Mouse (Mus musculus): ENCODE results near the gene Scmh1. TPM values are rescaled to one million over a fixed set of nuclear protein-coding genes. Genes with fewer than 3 reads are reported as not detected.

The Scmh1 gene
- total and polyA plus RNA-seq, 3 experiments: 6.0 to 66.8 TPM; not detected in 1

DNA sequence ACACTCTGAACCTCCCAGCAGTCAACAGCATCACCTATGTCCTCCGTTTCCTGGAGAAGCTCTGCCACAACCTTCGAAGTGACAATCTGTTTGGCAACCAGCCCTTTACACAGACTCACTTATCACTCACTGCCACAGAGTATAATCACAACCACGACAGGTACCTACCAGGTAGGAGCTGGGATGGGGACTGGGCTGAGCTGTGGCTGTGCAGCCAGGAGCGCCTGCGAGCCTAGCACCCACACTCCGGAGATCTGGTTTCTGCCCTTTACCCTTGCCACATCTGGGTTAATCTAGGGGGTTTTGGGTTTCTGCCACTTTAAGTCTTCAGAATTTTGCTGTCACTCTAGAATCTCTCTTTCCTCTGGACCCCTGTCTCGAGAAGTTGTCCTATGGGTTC is 111.8 kb downstream of the Scmh1 start:
- H3K9ac ChIP-seq (ENCODE audit: control insufficient read depth, low read depth, low read length, poor library complexity, severe bottlenecking): no peak overlapping the region
- no peak overlapping the region for H3K27ac ChIP-seq (ENCODE audit: control insufficient read depth, low read depth, low read length)
- H3K79me2 ChIP-seq (ENCODE audit: control insufficient read depth, insufficient read depth, low read length, poor library complexity): no peaks in the 10 kb centered on the region
- H3K9me3 ChIP-seq (replicated peaks; ENCODE audit: insufficient read depth, low read length): no peaks in the 10 kb centered on the region
- DNase-seq (ENCODE audit: low read depth, low spot score): no peak
- H3K4me1 ChIP-seq (ENCODE audit: control insufficient read depth in 1 of 2, insufficient read depth in 2 of 2, low read length in 2 of 2): peaks cover 0 to 2% of the 10 kb centered on the region in 2 experiments; a peak in 1 of 4 replicates
- peaks cover 0 to 2% of the 10 kb centered on the region in 2 experiments for H3K36me3 ChIP-seq (ENCODE audit: control insufficient read depth in 1 of 2, insufficient read depth in 2 of 2, low read length in 2 of 2)
- H3K27me3 ChIP-seq (ENCODE audit: control insufficient read depth in 1 of 2, insufficient read depth in 2 of 2, low read length in 2 of 2): no peaks in the 10 kb centered on the region
- H3K4me3 ChIP-seq (ENCODE audit: control insufficient read depth in 1 of 2, insufficient read depth in 1 of 2, low read depth in 2 of 2, low read length in 2 of 2): no peak overlapping the region
- TF ChIP-seq E2F4 (IDR thresholded peaks at IDR 0.05; ENCODE audit: borderline replicate concordance, low read depth, low read length) (no peak), TBP (IDR thresholded peaks at IDR 0.05; ENCODE audit: low read depth, low read length) (no peak), NRF1 (IDR thresholded peaks at IDR 0.05; ENCODE audit: insufficient read depth, low read depth, low read length, poor library complexity, severe bottlenecking) (no peak), MXI1 (IDR thresholded peaks at IDR 0.05; ENCODE audit: low read depth, low read length) (no peak), ZC3H11A (IDR thresholded peaks at IDR 0.05; ENCODE audit: low read depth, low read length) (no peak), JUND (IDR thresholded peaks at IDR 0.05; ENCODE audit: low read depth, low read length) (no peak), RCOR1 (IDR thresholded peaks at IDR 0.05; ENCODE audit: low read depth, low read length) (no peak), KAT2A (conservative IDR thresholded peaks at IDR 0.05; ENCODE audit: low read depth, low read length) (no peak)

DNA sequence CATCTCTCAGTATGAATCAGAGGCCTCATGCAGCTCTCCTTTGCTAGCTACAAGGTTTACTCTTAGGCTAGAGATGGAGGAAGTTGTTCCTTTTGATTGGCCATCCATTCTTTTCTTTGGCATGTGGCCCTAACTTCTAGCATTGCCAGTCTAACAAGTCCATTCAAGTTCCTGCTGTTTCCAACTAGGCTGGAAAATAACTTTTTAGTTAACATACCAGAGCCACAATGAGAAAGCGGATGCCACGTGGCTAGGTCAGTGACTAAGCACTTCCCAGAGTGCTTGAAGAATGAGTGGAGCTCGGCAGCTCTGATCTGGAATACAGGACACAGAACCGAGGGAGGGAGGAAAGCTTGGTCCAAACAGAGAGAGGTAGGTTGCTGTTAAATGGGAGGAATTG is 112.3 kb downstream of the Scmh1 start:
- H3K27me3 ChIP-seq (ENCODE audit: control insufficient read depth in 1 of 2, insufficient read depth in 2 of 2, low read length in 2 of 2): no peaks in the 10 kb centered on the region
- no peaks in the 10 kb centered on the region for H3K79me2 ChIP-seq (ENCODE audit: control insufficient read depth, insufficient read depth, low read length, poor library complexity)
- no peak overlapping the region for H3K27ac ChIP-seq (ENCODE audit: control insufficient read depth, low read depth, low read length)
- no peak for TF ChIP-seq ZNF384 (IDR thresholded peaks at IDR 0.05; ENCODE audit: low read depth, low read length)
- TF ChIP-seq TBP (IDR thresholded peaks at IDR 0.05; ENCODE audit: low read depth, low read length): peak; percentile 59; the same call in 1 of the 2 replicates
- peaks cover 0 to 2% of the 10 kb centered on the region in 2 experiments for H3K36me3 ChIP-seq (ENCODE audit: control insufficient read depth in 1 of 2, insufficient read depth in 2 of 2, low read length in 2 of 2)
- H3K4me1 ChIP-seq (ENCODE audit: control insufficient read depth in 1 of 2, insufficient read depth in 2 of 2, low read length in 2 of 2): peaks cover 0 to 2% of the 10 kb centered on the region in 2 experiments; a peak in 1 of 4 replicates
- H3K9ac ChIP-seq (ENCODE audit: control insufficient read depth, low read depth, low read length, poor library complexity, severe bottlenecking): no peak overlapping the region
- no peaks in the 10 kb centered on the region for H3K9me3 ChIP-seq (replicated peaks; ENCODE audit: insufficient read depth, low read length)
- DNase-seq (ENCODE audit: low read depth, low spot score): peak; percentile 60
- no peak overlapping the region for H3K4me3 ChIP-seq (ENCODE audit: control insufficient read depth in 1 of 2, insufficient read depth in 1 of 2, low read depth in 2 of 2, low read length in 2 of 2)

DNA sequence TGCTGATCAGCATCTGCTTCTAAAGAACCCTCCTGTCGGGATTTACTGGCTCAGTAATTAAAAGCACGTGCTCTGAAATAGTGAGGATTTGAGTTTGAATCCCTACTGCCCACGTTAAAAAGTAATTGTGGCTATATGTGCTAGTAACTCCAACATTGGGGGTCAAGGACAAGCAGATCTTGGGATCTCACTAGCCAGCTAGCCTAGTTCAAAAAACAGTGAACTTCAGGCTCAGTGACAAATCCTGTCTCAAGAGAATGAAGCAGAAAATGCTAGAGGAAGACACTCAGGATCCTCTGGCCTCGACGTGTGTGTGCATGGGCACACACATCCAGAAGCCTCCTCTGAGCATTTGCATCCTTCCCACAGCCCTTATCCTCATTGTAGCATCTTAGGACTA is 116.7 kb downstream of the Scmh1 start:
- Histone ChIP-seq H3K79me2 (ENCODE audit: control insufficient read depth, insufficient read depth, low read length, poor library complexity) (no peaks in the 10 kb centered on the region), H3K4me3 (ENCODE audit: control insufficient read depth in 1 of 2, insufficient read depth in 1 of 2, low read depth in 2 of 2, low read length in 2 of 2) (no peak overlapping the region), H3K9ac (ENCODE audit: control insufficient read depth, low read depth, low read length, poor library complexity, severe bottlenecking) (no peak overlapping the region), H3K9me3 (replicated peaks; ENCODE audit: insufficient read depth, low read length) (no peaks in the 10 kb centered on the region), H3K36me3 (ENCODE audit: control insufficient read depth in 1 of 2, insufficient read depth in 2 of 2, low read length in 2 of 2) (peaks cover 2 to 5% of the 10 kb centered on the region in 2 experiments), H3K4me1 (ENCODE audit: control insufficient read depth in 1 of 2, insufficient read depth in 2 of 2, low read length in 2 of 2) (no peaks in the 10 kb centered on the region; a peak in 1 of 4 replicates), H3K27ac (ENCODE audit: control insufficient read depth, low read depth, low read length) (no peak overlapping the region), H3K27me3 (ENCODE audit: control insufficient read depth in 1 of 2, insufficient read depth in 2 of 2, low read length in 2 of 2) (no peaks in the 10 kb centered on the region)
- TF ChIP-seq SIN3A (IDR thresholded peaks at IDR 0.05; ENCODE audit: low read length): no peak
- TF ChIP-seq MAFK (IDR thresholded peaks at IDR 0.05; ENCODE audit: borderline replicate concordance, low read depth, low read length): no peak
- no peak for TF ChIP-seq MXI1 (IDR thresholded peaks at IDR 0.05; ENCODE audit: low read depth, low read length)
- no peak for TF ChIP-seq GABPA (IDR thresholded peaks at IDR 0.05; ENCODE audit: low read depth, low read length)
- TF ChIP-seq CHD1 (IDR thresholded peaks at IDR 0.05; ENCODE audit: low read depth, low read length): no peak
- TF ChIP-seq RCOR1 (IDR thresholded peaks at IDR 0.05; ENCODE audit: low read depth, low read length): no peak
- DNase-seq (ENCODE audit: low read depth, low spot score): no peak

All from MEL (cell line).